Mouse (Mus musculus): ENCODE results near the gene Stac2.

- TF ChIP-seq GATA1 (IDR thresholded peaks at IDR 0.05; ENCODE audit: borderline replicate concordance, low read length) (no peak), FLI1 (IDR thresholded peaks at IDR 0.05; ENCODE audit: low read length) (no peak)
These were observed 25.5 kb downstream of the Stac2 start for GRCm38 (mm10) chr11:98027785-98028184.
